Mouse (Mus musculus): ENCODE measurements around the gene 1700113H08Rik. TPM values are rescaled to one million over a fixed set of nuclear protein-coding genes. Genes with fewer than 3 reads are reported as not detected.

1700113H08Rik gene
- not detected in 2 replicates for total RNA-seq (2021)
- long read RNA-seq, result 0 reads

- peak; percentile 28 for DNase-seq
Observed at GRCm38 (mm10) chr10:87057500-87058250, at the start of gene 1700113H08Rik. TSS of gene 1700113H08Rik (plus strand) at chr10:87058045.

- no peak for DNase-seq
Observed at GRCm38 (mm10) chr10:87008215-87008499, 49.7 kb upstream of the 1700113H08Rik start.

GRCm38 (mm10) chr10:87012087-87012486 is 45.8 kb upstream of the 1700113H08Rik start:
- no peak for DNase-seq

GRCm38 (mm10) chr10:87014391-87014965 is 43.4 kb upstream of the 1700113H08Rik start:
- DNase-seq, result no peak

- DNase-seq, result no peak
Observed at GRCm38 (mm10) chr10:87015403-87015802, 42.4 kb upstream of the 1700113H08Rik start.

GRCm38 (mm10) chr10:87016151-87016692 is 41.6 kb upstream of the 1700113H08Rik start:
- DNase-seq, result no peak

- DNase-seq, result no peak
Observed at GRCm38 (mm10) chr10:87018876-87019275, 39.0 kb upstream of the 1700113H08Rik start.

- peak; percentile 71 for DNase-seq
Observed at GRCm38 (mm10) chr10:87020711-87021110, 37.1 kb upstream of the 1700113H08Rik start.

- DNase-seq, result peak; percentile 86
Observed at GRCm38 (mm10) chr10:87024884-87025283, 33.0 kb upstream of the 1700113H08Rik start.

GRCm38 (mm10) chr10:87032768-87033167 is 25.1 kb upstream of the 1700113H08Rik start:
- no peak for DNase-seq

GRCm38 (mm10) chr10:87035866-87036265 is 22.0 kb upstream of the 1700113H08Rik start:
- no peak for DNase-seq

GRCm38 (mm10) chr10:87036271-87036703 is 21.6 kb upstream of the 1700113H08Rik start:
- no peak for DNase-seq

- DNase-seq, result no peak
Observed at GRCm38 (mm10) chr10:87037062-87037461, 20.8 kb upstream of the 1700113H08Rik start.

GRCm38 (mm10) chr10:87039340-87039739 is 18.5 kb upstream of the 1700113H08Rik start:
- no peak for DNase-seq

- no peak for DNase-seq
Observed at GRCm38 (mm10) chr10:87039800-87040199, 18.0 kb upstream of the 1700113H08Rik start.

GRCm38 (mm10) chr10:87041265-87041664 is 16.6 kb upstream of the 1700113H08Rik start:
- no peak for DNase-seq

- DNase-seq, result no peak
Observed at GRCm38 (mm10) chr10:87045273-87045672, 12.6 kb upstream of the 1700113H08Rik start.

- DNase-seq, result no peak
Observed at GRCm38 (mm10) chr10:87046469-87046868, 11.4 kb upstream of the 1700113H08Rik start.

GRCm38 (mm10) chr10:87046931-87047468 is 10.8 kb upstream of the 1700113H08Rik start:
- no peak for DNase-seq

- DNase-seq, result no peak
Observed at GRCm38 (mm10) chr10:87049179-87049578, 8.7 kb upstream of the 1700113H08Rik start.

- DNase-seq, result no peak
Observed at GRCm38 (mm10) chr10:87051714-87052113, 6.1 kb upstream of the 1700113H08Rik start.

GRCm38 (mm10) chr10:87058251-87058925 is 543 bp downstream of the 1700113H08Rik start:
- DNase-seq, result peak; percentile 20

GRCm38 (mm10) chr10:87058926-87059325 is 1.1 kb downstream of the 1700113H08Rik start:
- DNase-seq, result no peak
